Mouse (Mus musculus) myocyte (in vitro differentiated cells): ENCODE measurements around the gene Gnb3.

Experiments
- CEBPB ChIP-seq: IDR thresholded peaks from 2 replicates; pipeline ENCODE4 v1.6.1; 2011; ENCODE audit warnings: mild to moderate bottlenecking, moderate library complexity; ENCODE audit not compliant: poor library complexity, insufficient read depth, severe bottlenecking
- E2F4 ChIP-seq: IDR thresholded peaks from one replicate; pipeline ENCODE4 v1.6.1; 2011; ENCODE audit warnings: mild to moderate bottlenecking, control low read depth, moderate library complexity; ENCODE audit not compliant: insufficient read depth
- MYOD1 ChIP-seq, 3 experiments: IDR thresholded peaks; one replicate each; pipeline ENCODE4 v1.6.1; 2011; ENCODE audit warnings: control low read depth in 2 of 3, low read depth in 2 of 3, mild to moderate bottlenecking in 2 of 3, moderate library complexity in 1 of 3; ENCODE audit not compliant: insufficient read length in 2 of 3, control insufficient read depth in 1 of 3
- MYOG ChIP-seq, 3 experiments: IDR thresholded peaks; one replicate each; pipeline ENCODE4 v1.6.1; 2011; ENCODE audit warnings: control low read depth in 2 of 3, low read depth in 2 of 3, mild to moderate bottlenecking in 2 of 3; ENCODE audit not compliant: insufficient read length in 2 of 3, control insufficient read depth in 1 of 3, insufficient read depth in 1 of 3
- POLR2A ChIP-seq: IDR thresholded peaks from one replicate; pipeline ENCODE4 v1.6.1; 2011; ENCODE audit warnings: low read depth, mild to moderate bottlenecking, control low read depth, moderate library complexity; ENCODE audit not compliant: insufficient read length
- POLR2AphosphoS2 ChIP-seq: IDR thresholded peaks from one replicate; pipeline ENCODE4 v1.6.1; 2011; ENCODE audit warnings: low read depth, control low read depth; ENCODE audit not compliant: insufficient read length
- REST ChIP-seq: IDR thresholded peaks from one replicate; pipeline ENCODE4 v1.6.1; 2011; ENCODE audit warnings: mild to moderate bottlenecking, control low read depth, moderate library complexity; ENCODE audit not compliant: insufficient read depth, insufficient read length
- TCF12 ChIP-seq: IDR thresholded peaks from one replicate; pipeline ENCODE4 v1.6.1; 2011; ENCODE audit warnings: mild to moderate bottlenecking, control low read depth; ENCODE audit not compliant: poor library complexity, insufficient read depth, severe bottlenecking
- USF1 ChIP-seq: IDR thresholded peaks from one replicate; pipeline ENCODE4 v1.6.1; 2011; ENCODE audit warnings: low read depth, mild to moderate bottlenecking, control low read depth, moderate library complexity

DNA sequence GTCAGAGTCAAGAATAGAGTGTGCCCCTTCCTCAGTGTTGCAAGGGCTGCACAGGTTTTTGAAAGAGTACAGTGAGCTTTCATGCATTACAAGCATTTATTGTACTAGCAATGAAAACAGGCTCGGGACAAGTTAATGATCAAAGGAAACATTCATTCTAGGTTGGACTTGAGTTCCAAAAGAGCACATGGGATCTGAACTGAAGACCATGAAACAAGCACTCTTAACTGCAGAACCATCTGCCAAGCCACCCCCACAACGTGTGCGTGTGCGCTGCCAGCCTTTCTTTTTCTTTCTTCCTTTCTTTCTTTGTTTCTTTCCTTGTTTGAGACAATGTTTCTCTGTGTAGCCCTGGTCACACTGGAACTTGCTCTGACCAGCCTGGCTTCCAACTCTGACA is 44.3 kb downstream of the Gnb3 start:
- TF ChIP-seq MYOG (IDR thresholded peaks at IDR 0.05; ENCODE audit: control insufficient read depth in 1 of 3, insufficient read depth in 1 of 3, insufficient read length in 2 of 3, low read depth in 2 of 3) = no peak
- no peak for TF ChIP-seq TCF12
- TF ChIP-seq POLR2A = no peak
- TF ChIP-seq USF1 = no peak
- TF ChIP-seq POLR2AphosphoS2 = no peak
- no peak for TF ChIP-seq REST
- TF ChIP-seq CEBPB = no peak
- no peak for TF ChIP-seq E2F4
- no peak for TF ChIP-seq MYOD1 (IDR thresholded peaks at IDR 0.05; ENCODE audit: control insufficient read depth in 1 of 3, insufficient read length in 2 of 3, low read depth in 2 of 3)
